Mouse (Mus musculus) limb, embryonic 12.5 days (tissue): ENCODE measurements around the gene Xpo5. TPM values are rescaled to one million over a fixed set of nuclear protein-coding genes. Genes with fewer than 3 reads are reported as not detected.
A peak's percentile ranks its signal among the peaks of the same experiment; 100 is the strongest.

Experiments used
- ATAC-seq: fragments of 200-750 bp; cut with Nextera tagmentation; 2 replicates; pipeline ENCODE4 v1.8.0; 2017; ENCODE audit warnings: low read depth, moderate TSS enrichment; ENCODE audit not compliant: insufficient number of reproducible peaks, insufficient read depth, low FRiP score, low TSS enrichment
- H3K27ac ChIP-seq: fragments of 300-500 bp; sonication (generic); 2 replicates; pipeline ENCODE4 v1.5.1; 2016; ENCODE audit warnings: mild to moderate bottlenecking, moderate library complexity
- H3K27me3 ChIP-seq: fragments of 300-500 bp; sonication (generic); 2 replicates; pipeline ENCODE4 v1.6.1; 2016; ENCODE audit warnings: mild to moderate bottlenecking, moderate library complexity
- H3K36me3 ChIP-seq: fragments of 300-500 bp; sonication (generic); 2 replicates; pipeline ENCODE4 v1.6.1; 2016; ENCODE audit warnings: mild to moderate bottlenecking, moderate library complexity
- H3K4me1 ChIP-seq: fragments of 300-500 bp; sonication (generic); replicated peaks from 2 replicates; pipeline ENCODE4 v1.6.1; 2016
- H3K4me2 ChIP-seq: fragments of 300-500 bp; sonication (generic); 2 replicates; pipeline ENCODE4 v1.6.1; 2016; ENCODE audit warnings: mild to moderate bottlenecking, moderate library complexity
- H3K4me3 ChIP-seq: fragments of 300-500 bp; sonication (generic); replicated peaks from 2 replicates; pipeline ENCODE4 v1.5.1; 2016; ENCODE audit warnings: mild to moderate bottlenecking
- H3K9ac ChIP-seq: fragments of 300-500 bp; sonication (generic); replicated peaks from 2 replicates; pipeline ENCODE4 v1.6.1; 2016; ENCODE audit warnings: mild to moderate bottlenecking, moderate library complexity
- H3K9me3 ChIP-seq: fragments of 300-500 bp; sonication (generic); 2 replicates; pipeline ENCODE4 v1.6.1; 2016; ENCODE audit warnings: mild to moderate bottlenecking, moderate library complexity
- WGBS: fragments of 180-500 bp; shearing (Covaris S2); methylation state at CpG from one replicate; pipeline ENCODE4 v1.1.7; 2016; 5-methylcytosine and 5-hydroxymethylcytosine counted together
- polyA plus RNA-seq: library from polyadenylated mRNA; unstranded; fragments of >200 nt; fragmentation: Nextera tagmentation; extraction: Ambion mirVana; gene quantifications from 2 replicates; pipeline ENCODE4 v1.2.1, GENCODE M21; 2016

Gene Xpo5
- polyA plus RNA-seq, 1 experiment from 2014 or later, result 63.1 TPM

DNA sequence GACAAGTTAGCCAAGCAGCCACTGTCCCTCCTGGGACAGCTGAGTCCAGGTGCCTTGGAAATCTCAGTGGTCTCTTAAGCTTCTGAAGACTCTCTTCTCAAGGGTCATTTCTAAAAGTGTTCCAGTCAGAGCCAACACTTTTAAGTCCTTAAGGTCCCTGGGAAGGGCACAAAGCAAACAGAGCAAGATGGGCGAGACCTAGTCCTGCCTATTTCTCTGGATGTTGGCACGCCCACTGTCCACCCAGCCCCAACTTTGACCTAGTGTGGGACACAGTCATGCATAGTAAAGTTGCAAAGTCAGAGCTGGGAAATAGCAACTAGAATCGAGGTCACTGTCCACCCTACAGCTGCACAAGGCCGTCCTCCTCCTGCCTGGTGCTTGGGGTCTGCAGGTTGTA, 40.4 kb downstream of the Xpo5 start:
- Histone ChIP-seq H3K27ac (no peak overlapping the region), H3K9me3 (no peaks in the 10 kb centered on the region), H3K4me1 (peaks cover 7% of the 10 kb centered on the region), H3K4me2 (no peak overlapping the region), H3K4me3 (no peak overlapping the region), H3K27me3 (no peaks in the 10 kb centered on the region), H3K36me3 (peaks cover 87% of the 10 kb centered on the region), H3K9ac (no peak overlapping the region)
- ATAC-seq, result no peak
- 87% methylated on average over 4 of the region's 4 CpGs for WGBS

DNA sequence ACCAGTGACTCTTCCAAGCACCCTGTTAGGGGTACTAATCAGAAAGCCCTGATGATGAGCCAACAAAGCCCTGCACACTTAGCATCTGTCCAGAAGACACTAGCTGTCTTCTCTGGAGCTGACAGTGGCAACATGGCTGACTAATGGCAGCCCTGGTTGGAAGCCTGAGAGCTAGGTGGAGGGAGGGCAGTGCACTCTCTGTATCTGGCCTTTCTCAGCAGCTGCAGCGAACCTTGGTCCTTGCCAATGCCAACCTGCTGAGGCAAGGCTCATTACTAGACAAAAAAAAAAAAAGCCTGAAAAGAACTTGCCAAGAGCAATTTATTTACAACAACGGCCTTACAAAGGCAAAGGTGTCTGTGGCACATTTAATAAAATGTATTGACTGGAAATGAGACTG, 41.0 kb downstream of the Xpo5 start:
- Histone ChIP-seq H3K4me1 (peaks cover 9% of the 10 kb centered on the region), H3K4me2 (no peak overlapping the region), H3K9ac (no peak overlapping the region), H3K4me3 (no peak overlapping the region), H3K36me3 (peaks cover 81% of the 10 kb centered on the region), H3K27me3 (no peaks in the 10 kb centered on the region), H3K27ac (no peak overlapping the region), H3K9me3 (no peaks in the 10 kb centered on the region)
- WGBS, result 68% methylated on average over 2 of the region's 2 CpGs
- ATAC-seq, result no peak

DNA sequence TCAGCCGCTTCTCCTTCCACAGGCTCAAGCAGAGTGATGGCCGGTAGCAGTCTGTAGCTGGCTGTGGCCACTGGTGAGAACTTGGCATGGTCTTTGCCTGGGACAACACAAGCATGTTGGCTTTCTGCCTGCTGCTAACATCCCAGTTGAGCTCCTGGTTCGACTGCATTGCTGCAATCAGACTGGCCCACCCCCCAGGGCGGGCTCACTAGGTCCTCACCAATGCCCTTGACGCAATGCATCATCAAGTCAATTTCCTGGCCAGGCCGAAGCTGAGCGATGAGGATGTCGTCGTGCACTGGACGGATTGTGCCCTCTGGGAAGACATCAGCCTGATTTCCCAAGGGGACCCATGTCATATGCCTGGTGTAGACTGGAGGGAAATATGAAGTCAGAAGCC, 42.0 kb downstream of the Xpo5 start:
- Histone ChIP-seq H3K4me1 (peaks cover 19% of the 10 kb centered on the region), H3K9ac (0 out of 2 replicates have a peak overlapping the region, but pooled peaks have one; percentile 12), H3K4me2 (no peak overlapping the region), H3K27me3 (no peaks in the 10 kb centered on the region), H3K9me3 (no peaks in the 10 kb centered on the region), H3K27ac (no peak overlapping the region), H3K36me3 (peaks cover 77% of the 10 kb centered on the region), H3K4me3 (no peak overlapping the region)
- 79% methylated on average over 10 of the region's 10 CpGs for WGBS
- ATAC-seq, result no peak

DNA sequence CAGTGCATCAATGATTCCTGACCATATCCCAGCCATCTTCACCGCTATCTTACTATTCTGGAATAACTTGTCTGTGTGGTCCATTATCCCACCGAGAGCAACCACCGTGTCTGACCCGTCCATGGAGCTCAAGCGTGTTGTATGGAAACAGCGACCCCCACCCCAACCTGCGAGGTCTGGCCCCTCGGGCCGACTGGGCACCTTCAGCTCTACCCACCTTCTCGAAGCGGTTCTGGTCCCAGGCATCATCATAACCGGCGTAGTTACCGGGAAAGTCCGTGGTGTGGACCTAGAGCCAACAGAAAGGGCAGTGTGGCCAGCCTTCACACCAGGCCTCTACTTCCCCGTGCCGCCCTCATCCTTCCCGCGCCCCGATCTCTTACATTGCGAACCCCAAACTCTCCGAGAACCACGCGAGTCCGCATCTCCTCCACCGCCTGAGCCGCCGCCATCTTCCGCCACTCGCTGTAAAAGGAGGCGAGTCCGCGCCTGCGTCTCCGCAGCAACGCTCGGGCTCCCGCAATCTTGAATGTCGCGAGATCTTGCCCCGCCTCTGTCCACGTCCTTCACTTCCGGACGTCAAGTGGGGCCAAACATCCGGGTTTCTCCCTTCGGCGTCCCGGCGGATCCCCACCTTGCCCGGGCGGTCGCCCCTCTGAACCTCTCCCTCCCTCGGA, 45.1 kb downstream of the Xpo5 start, which contains the start of the genes Polr1c and Yipf3:
Gene Polr1c (minus strand): TSS at position 543 of the 677 bp plus-strand sequence.
Gene Yipf3 (plus strand): TSS at position 569 of the 677 bp plus-strand sequence.
- peak; percentile 84 for ATAC-seq
- Histone ChIP-seq H3K36me3 (peaks cover 79% of the 10 kb centered on the region), H3K9ac (peak within 1 kb of the TSS; percentile 93)

DNA sequence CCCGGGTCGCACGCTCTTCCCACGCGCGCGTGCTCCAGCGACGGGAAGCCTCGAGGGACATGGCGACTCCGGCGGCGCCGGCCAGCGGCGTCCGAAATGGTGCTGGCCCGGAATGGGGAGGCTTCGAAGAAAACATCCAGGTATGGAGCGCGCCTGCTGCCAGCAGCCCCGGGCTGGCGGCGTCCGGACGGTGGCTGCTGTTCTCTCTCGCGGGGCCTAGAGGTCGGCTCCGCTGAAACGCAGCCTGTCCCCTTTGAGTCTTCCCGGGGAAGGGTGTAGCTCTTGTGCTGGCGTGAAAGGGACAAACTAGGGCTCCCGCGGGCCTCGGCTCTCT, 45.6 kb downstream of the Xpo5 start:
- Histone ChIP-seq H3K4me1 (peaks cover 21% of the 10 kb centered on the region), H3K36me3 (peaks cover 73% of the 10 kb centered on the region), H3K27me3 (no peaks in the 10 kb centered on the region), H3K27ac (peak overlapping the region; percentile 64), H3K4me3 (peak overlapping the region; percentile 77), H3K9me3 (no peaks in the 10 kb centered on the region), H3K4me2 (peak overlapping the region; percentile 93), H3K9ac (peak overlapping the region; percentile 93)
- no peak for ATAC-seq
- under 1% methylated on average over 37 of the region's 37 CpGs for WGBS

More for the DNA sequence above, 45.1 kb downstream of the Xpo5 start, which contains the start of the genes Polr1c and Yipf3:
- Histone ChIP-seq H3K4me2 (peak within 1 kb of the TSS; percentile 93), H3K4me3 (peak within 1 kb of the TSS; percentile 77), H3K9me3 (no peaks in the 10 kb centered on the region), H3K4me1 (peaks cover 20% of the 10 kb centered on the region), H3K27ac (peak within 1 kb of the TSS; percentile 69), H3K27me3 (no peaks in the 10 kb centered on the region)
- under 1% methylated on average over 53 of the region's 53 CpGs for WGBS

DNA sequence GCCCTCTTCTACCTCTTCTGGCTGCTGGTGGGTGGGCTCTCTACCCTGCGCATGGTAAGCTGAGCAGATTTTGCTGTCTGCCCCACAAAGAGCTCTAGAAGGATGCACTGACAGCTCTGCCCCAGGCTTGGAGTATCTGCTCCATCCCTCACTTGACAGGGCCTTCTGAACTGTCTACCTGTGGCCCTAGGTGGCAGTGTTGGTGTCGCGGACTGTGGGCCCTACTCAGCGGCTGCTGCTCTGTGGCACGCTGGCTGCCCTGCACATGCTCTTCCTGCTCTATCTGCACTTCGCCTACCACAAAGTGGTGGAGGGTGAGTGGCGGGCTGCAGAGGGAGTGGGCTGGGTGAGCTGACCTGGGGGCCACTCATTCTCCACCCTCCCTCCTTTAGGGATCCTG, 48.6 kb downstream of the Xpo5 start:
- Histone ChIP-seq H3K27ac (no peak overlapping the region), H3K4me2 (no peak overlapping the region), H3K4me1 (peaks cover 32% of the 10 kb centered on the region), H3K27me3 (peaks cover 25% of the 10 kb centered on the region), H3K4me3 (no peak overlapping the region), H3K9me3 (0 out of 2 replicates have a peak, but pooled peaks cover under 1% of the 10 kb centered on the region), H3K9ac (no peak overlapping the region), H3K36me3 (peaks cover 43% of the 10 kb centered on the region)
- WGBS, result 83% methylated on average over 7 of the region's 7 CpGs
- no peak for ATAC-seq

DNA sequence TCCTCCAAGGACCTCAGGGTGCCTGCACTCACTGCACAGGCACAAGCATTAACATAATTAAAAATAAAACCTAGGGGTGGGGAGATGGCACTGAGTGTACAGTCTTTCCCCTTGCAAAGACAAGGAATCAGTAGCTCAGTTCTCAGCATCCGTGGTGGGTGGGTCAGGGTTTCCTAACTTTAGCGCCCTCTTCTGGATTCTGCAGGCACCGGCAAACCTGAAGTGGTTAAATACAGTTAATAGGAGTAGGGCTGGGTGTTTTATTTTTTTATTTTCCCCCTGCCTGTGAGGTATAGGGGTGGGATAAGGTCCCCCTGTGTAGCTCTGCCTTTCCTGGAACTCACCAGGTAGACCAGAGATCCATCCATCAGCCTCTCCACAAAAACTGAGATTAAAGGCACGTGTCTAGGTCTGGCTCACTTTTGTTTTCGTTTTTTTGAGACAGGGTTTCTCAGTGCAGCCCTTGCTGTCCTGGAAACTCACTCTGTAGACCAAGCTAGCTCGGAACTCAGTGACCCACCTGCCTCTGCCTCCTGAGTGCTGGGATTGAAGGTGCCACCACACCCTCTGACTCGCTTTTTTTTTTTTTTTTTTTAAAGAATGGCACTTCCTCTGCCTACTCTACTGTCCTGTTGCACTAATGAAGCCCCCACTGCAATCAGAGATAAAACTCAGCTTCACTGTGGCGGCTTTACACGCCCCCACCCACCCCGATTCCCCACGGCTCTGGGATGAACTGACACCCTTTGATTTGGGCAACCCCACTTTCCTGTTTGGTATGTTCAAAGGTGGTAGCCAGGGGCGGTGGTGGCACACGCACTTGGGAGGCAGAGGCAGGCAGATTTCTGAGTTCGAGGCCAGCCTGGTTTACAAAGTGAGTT, 50.2 kb downstream of the Xpo5 start:
- Histone ChIP-seq H3K27me3 (peaks cover 30% of the 10 kb centered on the region), H3K27ac (no peak overlapping the region), H3K4me3 (peak overlapping the region; percentile 71; the same call in 1 of the 2 replicates), H3K9me3 (0 out of 2 replicates have a peak, but pooled peaks cover 7% of the 10 kb centered on the region), H3K4me1 (peaks cover 24% of the 10 kb centered on the region), H3K36me3 (peaks cover 52% of the 10 kb centered on the region), H3K9ac (0 out of 2 replicates have a peak overlapping the region, but pooled peaks have one; percentile 62), H3K4me2 (peak overlapping the region; percentile 100)
- ATAC-seq, result no peak
- WGBS, result 60% methylated on average over 14 of the region's 14 CpGs

DNA sequence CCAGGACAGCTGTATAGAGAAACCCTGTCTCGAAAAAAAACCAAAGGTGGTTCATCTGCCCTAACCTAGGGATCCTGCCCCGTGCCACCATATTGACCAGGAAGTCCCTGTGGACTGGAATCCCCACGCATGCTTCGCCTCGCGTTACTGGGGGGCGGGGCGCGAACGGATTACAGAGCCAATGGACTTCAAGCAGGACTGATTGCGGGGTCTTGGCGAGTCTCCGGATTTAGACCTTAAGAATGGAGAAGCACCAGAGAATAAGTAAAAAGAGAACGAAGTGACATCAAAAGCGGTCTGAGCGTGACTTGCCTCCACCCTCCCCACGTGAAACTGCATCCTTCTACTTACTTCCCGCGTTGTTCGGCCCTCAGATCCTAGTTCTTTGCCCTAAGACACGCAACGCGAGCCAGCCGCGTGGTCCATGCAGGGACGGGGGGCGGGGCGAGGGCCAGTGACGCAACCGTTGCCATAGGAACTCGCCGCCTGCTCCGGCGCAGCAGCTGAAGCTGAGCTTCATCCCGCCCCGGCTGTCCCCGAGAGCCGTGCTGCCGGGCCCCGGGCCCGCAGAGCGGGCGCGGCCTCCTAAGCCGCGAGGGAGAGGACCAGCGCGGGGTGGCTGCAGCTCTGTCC, 51.0 kb downstream of the Xpo5 start, which contains the start of gene Lrrc73:
Gene Lrrc73 (plus strand): TSS at position 80 of the 633 bp plus-strand sequence.
- Histone ChIP-seq H3K36me3 (peaks cover 60% of the 10 kb centered on the region), H3K9me3 (0 out of 2 replicates have a peak, but pooled peaks cover 7% of the 10 kb centered on the region), H3K4me2 (peak within 1 kb of the TSS; percentile 100), H3K9ac (peak within 1 kb of the TSS; percentile 62), H3K27me3 (peaks cover 30% of the 10 kb centered on the region), H3K27ac (no peak within 1 kb of the TSS), H3K4me1 (peaks cover 23% of the 10 kb centered on the region), H3K4me3 (peak within 1 kb of the TSS; percentile 71)
- WGBS, result 3% methylated on average over 37 of the region's 48 CpGs
- ATAC-seq, result peak; percentile 54; the same call in 1 of the 2 replicates

DNA sequence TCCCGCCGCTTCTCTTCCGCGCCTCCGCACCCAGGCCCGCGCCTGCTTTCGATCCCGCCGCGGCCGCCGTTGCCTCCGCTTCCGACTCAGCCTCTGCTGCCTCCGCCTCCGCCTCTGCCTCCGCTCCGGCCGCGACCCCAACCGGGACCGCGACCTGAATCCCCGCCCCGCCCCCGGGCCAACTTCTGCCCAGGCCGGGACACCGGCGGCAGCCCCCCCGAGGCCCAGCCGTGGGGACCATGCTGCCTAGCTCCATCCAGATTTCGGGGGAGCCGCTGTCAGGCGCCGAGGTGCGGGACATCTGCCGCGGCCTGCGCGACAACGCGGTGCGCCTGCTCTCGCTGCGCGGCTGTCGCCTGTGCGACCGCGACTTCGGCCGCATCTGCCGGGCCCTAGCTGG, 51.5 kb downstream of the Xpo5 start:
- no peak overlapping the region for H3K27ac ChIP-seq
- peaks cover 18% of the 10 kb centered on the region for H3K4me1 ChIP-seq
- peaks cover 63% of the 10 kb centered on the region for H3K36me3 ChIP-seq
- ATAC-seq, result no peak; the same call in 1 of the 2 replicates
- peak overlapping the region; percentile 62 for H3K9ac ChIP-seq
- H3K27me3 ChIP-seq, result peaks cover 30% of the 10 kb centered on the region
- peak overlapping the region; percentile 100 for H3K4me2 ChIP-seq
- under 1% methylated on average over 53 of the region's 54 CpGs for WGBS
- peak overlapping the region; percentile 71 for H3K4me3 ChIP-seq
- H3K9me3 ChIP-seq, result 0 out of 2 replicates have a peak, but pooled peaks cover 7% of the 10 kb centered on the region

DNA sequence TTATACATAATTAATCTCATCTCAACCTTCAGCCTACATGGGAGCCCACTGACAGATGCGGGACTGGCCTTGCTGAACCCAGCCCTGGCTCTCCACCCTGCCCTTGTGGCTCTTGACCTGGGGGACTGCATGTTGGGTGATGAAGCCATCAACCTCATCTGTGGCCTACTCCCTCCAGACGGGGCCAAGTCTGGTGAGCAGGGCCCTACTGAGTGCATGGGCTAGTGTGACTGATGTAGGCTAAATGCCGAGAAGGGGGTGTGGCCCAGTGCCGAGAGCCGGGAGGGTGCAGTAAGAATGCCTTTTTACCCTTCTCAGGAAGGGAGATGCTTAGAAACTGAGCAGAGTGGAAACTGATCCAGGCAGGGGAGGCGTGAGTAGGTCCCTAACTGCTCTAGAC, 52.6 kb downstream of the Xpo5 start:
- ATAC-seq, result no peak
- Histone ChIP-seq H3K4me2 (no peak overlapping the region), H3K4me3 (no peak overlapping the region; the same call in 1 of the 2 replicates)

More for the DNA sequence above, 52.6 kb downstream of the Xpo5 start:
- no peak overlapping the region for H3K27ac ChIP-seq
- peaks cover 63% of the 10 kb centered on the region for H3K36me3 ChIP-seq
- 0 out of 2 replicates have a peak, but pooled peaks cover 7% of the 10 kb centered on the region for H3K9me3 ChIP-seq
- H3K9ac ChIP-seq, result no peak overlapping the region
- peaks cover 30% of the 10 kb centered on the region for H3K27me3 ChIP-seq
- 36% methylated on average over 6 of the region's 6 CpGs for WGBS
- peaks cover 11% of the 10 kb centered on the region for H3K4me1 ChIP-seq
